Mouse (Mus musculus): ENCODE data around the gene Pbx1. TPM values are rescaled to one million over a fixed set of nuclear protein-coding genes. Genes with fewer than 3 reads are reported as not detected.

The Pbx1 gene
- polyA plus RNA-seq, 2 experiments: 26.5 to 48.2 TPM

DNA sequence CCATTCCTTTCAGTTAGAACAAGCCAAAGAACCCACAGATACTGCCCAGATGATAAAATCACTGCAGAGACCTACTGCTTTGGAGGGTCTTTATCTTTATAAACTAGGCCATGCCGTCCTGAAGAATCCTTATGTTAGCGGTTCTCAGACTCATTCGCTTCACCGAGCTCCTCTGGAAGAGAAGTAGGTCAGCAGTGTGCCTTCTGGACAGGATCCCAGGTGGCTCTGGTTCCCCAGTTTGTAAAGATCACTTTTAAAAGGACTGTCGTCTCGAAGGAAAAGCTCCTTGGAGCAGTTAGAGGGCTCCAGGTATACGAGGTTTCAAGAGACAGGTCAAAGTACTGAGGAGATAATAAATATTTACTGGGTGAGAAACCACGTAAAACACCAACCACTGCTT lies 23.1 kb upstream of the Pbx1 start:
- no peak for DNase-seq (ENCODE audit: low spot score)
- no peak overlapping the region for H3K4me2 ChIP-seq (replicated peaks; ENCODE audit: low read depth, low read length, severe bottlenecking)
- no peaks in the 10 kb centered on the region for H3K9me3 ChIP-seq (ENCODE audit: control insufficient read depth, low read length)
- H3K4me3 ChIP-seq (replicated peaks; ENCODE audit: low read length): no peak overlapping the region
- H3K36me3 ChIP-seq (ENCODE audit: control insufficient read depth, insufficient read depth, low read length): no peaks in the 10 kb centered on the region
- H3K4me1 ChIP-seq (ENCODE audit: control insufficient read depth, insufficient read depth, low read length): no peaks in the 10 kb centered on the region
- H3K27ac ChIP-seq (replicated peaks; ENCODE audit: low read depth, low read length): no peak overlapping the region
- H3K9ac ChIP-seq (ENCODE audit: low read depth, low read length, severe bottlenecking): no peak overlapping the region
- WGBS: 44% methylated on average over 8 of the region's 8 CpGs
- no peak for TF ChIP-seq POLR2A (IDR thresholded peaks at IDR 0.05; ENCODE audit: borderline replicate concordance, extremely low read depth, insufficient read depth, insufficient read length)
- ATAC-seq (ENCODE audit: low FRiP score, low read depth): no peak
- no peaks in the 10 kb centered on the region for H3K27me3 ChIP-seq (ENCODE audit: control insufficient read depth, insufficient read depth, low read length)

DNA sequence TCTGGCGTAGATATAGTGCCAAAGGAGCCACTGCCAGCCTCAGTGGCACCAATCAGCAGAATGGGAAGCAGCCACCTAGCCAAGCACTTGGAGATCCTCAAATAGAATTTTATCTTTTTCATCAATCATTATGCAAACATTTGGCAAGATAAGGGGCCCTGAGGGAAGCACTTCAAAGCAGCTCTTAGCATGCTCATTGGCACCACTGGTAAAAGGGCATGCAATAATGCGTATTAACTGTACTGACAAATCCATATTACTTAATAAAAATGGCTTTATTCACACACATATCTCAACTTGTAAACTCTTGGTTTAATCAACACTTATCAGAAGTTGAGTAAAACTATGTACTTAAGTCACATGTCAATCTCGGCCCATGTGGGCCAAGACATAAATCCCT lies 1.6 kb upstream of the Pbx1 start:
- DNase-seq (ENCODE audit: low spot score) (no peak), ATAC-seq (ENCODE audit: low FRiP score, low read depth) (no peak)
- H3K27ac ChIP-seq (replicated peaks; ENCODE audit: low read depth, low read length): no peak overlapping the region
- no peak overlapping the region for H3K4me3 ChIP-seq (replicated peaks; ENCODE audit: low read length)
- no peaks in the 10 kb centered on the region for H3K9me3 ChIP-seq (ENCODE audit: control insufficient read depth, low read length)
- H3K36me3 ChIP-seq (ENCODE audit: control insufficient read depth, insufficient read depth, low read length): no peaks in the 10 kb centered on the region
- WGBS: 90% methylated on average over 3 of the region's 3 CpGs
- TF ChIP-seq POLR2A (IDR thresholded peaks at IDR 0.05; ENCODE audit: borderline replicate concordance, extremely low read depth, insufficient read depth, insufficient read length): no peak
- H3K27me3 ChIP-seq (ENCODE audit: control insufficient read depth, insufficient read depth, low read length): no peaks in the 10 kb centered on the region
- no peaks in the 10 kb centered on the region; the same call in 1 of the 2 replicates for H3K4me1 ChIP-seq (ENCODE audit: control insufficient read depth, insufficient read depth, low read length)
- no peak overlapping the region for H3K9ac ChIP-seq (ENCODE audit: low read depth, low read length, severe bottlenecking)
- H3K4me2 ChIP-seq (replicated peaks; ENCODE audit: low read depth, low read length, severe bottlenecking): no peak overlapping the region

DNA sequence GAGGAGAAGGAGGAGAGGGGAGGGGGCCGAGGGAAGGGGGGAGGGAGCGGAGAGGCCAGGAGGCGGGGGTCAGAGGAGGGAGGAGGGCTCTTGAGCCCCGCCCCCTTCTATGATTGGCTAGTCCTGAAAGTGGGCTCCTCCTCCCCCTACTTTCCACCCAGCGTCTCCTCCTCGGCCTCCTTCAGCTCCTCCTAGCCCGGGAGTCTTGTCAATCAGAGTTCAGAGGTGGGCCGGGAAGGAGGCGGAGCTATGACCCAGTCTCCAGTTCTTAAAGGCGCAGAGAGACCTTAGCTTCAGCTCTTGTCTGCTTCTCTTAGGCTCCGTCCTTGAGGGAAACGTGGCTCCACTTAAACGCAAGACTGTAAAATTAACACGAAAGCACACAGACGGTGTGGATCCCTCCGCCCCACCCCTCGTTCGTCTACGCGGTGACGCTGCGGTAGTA lies 233 bp upstream of the Pbx1 start:
- H3K4me3 ChIP-seq (replicated peaks; ENCODE audit: low read length): peak overlapping the region; percentile 78
- no peaks in the 10 kb centered on the region for H3K9me3 ChIP-seq (ENCODE audit: control insufficient read depth, low read length)
- no peak for TF ChIP-seq POLR2A (IDR thresholded peaks at IDR 0.05; ENCODE audit: borderline replicate concordance, extremely low read depth, insufficient read depth, insufficient read length)
- no peaks in the 10 kb centered on the region for H3K36me3 ChIP-seq (ENCODE audit: control insufficient read depth, insufficient read depth, low read length)
- H3K4me2 ChIP-seq (replicated peaks; ENCODE audit: low read depth, low read length, severe bottlenecking): peak overlapping the region; percentile 57
- H3K9ac ChIP-seq (ENCODE audit: low read depth, low read length, severe bottlenecking): peak overlapping the region; percentile 56
- H3K4me1 ChIP-seq (ENCODE audit: control insufficient read depth, insufficient read depth, low read length): peaks cover 10% of the 10 kb centered on the region; the same call in 1 of the 2 replicates
- ATAC-seq (ENCODE audit: low FRiP score, low read depth) (peak; percentile 98), DNase-seq (ENCODE audit: low spot score) (peak; percentile 100)
- no peaks in the 10 kb centered on the region for H3K27me3 ChIP-seq (ENCODE audit: control insufficient read depth, insufficient read depth, low read length)
- WGBS: under 1% methylated on average over 21 of the region's 22 CpGs
- H3K27ac ChIP-seq (replicated peaks; ENCODE audit: low read depth, low read length): peak overlapping the region; percentile 65; the same call in 1 of the 2 replicates

DNA sequence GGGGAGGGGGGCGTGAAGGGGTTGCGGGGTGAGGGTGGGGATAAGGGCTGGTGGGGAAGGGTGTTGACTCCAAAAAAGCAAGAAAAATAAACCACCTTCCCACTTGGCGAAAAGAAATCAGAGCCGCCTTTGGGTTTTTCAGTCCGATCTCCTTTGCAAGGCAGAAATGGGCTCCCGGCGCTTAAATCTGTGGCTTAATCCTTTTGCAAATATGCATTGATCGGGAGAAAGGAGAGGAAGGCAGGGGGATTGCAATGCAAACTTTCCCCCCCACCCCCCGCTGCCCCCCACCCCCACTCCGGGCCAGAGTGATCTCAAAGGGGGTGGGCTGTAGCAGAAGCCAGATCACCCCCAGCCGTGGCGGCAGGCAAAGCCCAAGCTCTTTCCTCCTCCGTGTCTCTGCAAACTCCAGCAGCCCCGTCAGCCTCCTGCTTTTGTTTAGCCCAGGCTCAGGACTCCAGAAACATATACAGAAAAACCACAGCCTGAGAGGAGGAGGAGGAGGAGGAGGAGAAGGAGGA lies 299 bp downstream of the Pbx1 start:
- Histone ChIP-seq H3K36me3 (ENCODE audit: control insufficient read depth, insufficient read depth, low read length) (no peaks in the 10 kb centered on the region), H3K27me3 (ENCODE audit: control insufficient read depth, insufficient read depth, low read length) (0 out of 2 replicates have a peak, but pooled peaks cover 1% of the 10 kb centered on the region), H3K4me2 (replicated peaks; ENCODE audit: low read depth, low read length, severe bottlenecking) (peak overlapping the region; percentile 63), H3K27ac (replicated peaks; ENCODE audit: low read depth, low read length) (peak overlapping the region; percentile 97), H3K4me1 (ENCODE audit: control insufficient read depth, insufficient read depth, low read length) (peaks cover 14% of the 10 kb centered on the region; the same call in 1 of the 2 replicates), H3K4me3 (replicated peaks; ENCODE audit: low read length) (peak overlapping the region; percentile 78), H3K9ac (ENCODE audit: low read depth, low read length, severe bottlenecking) (peak overlapping the region; percentile 90), H3K9me3 (ENCODE audit: control insufficient read depth, low read length) (no peaks in the 10 kb centered on the region)
- DNase-seq (ENCODE audit: low spot score) (peak; percentile 54), ATAC-seq (ENCODE audit: low FRiP score, low read depth) (peak; percentile 88)
- WGBS: under 1% methylated on average over 10 of the region's 14 CpGs
- peak; percentile 81; the same call in 1 of the 2 replicates for TF ChIP-seq POLR2A (IDR thresholded peaks at IDR 0.05; ENCODE audit: borderline replicate concordance, extremely low read depth, insufficient read depth, insufficient read length)

DNA sequence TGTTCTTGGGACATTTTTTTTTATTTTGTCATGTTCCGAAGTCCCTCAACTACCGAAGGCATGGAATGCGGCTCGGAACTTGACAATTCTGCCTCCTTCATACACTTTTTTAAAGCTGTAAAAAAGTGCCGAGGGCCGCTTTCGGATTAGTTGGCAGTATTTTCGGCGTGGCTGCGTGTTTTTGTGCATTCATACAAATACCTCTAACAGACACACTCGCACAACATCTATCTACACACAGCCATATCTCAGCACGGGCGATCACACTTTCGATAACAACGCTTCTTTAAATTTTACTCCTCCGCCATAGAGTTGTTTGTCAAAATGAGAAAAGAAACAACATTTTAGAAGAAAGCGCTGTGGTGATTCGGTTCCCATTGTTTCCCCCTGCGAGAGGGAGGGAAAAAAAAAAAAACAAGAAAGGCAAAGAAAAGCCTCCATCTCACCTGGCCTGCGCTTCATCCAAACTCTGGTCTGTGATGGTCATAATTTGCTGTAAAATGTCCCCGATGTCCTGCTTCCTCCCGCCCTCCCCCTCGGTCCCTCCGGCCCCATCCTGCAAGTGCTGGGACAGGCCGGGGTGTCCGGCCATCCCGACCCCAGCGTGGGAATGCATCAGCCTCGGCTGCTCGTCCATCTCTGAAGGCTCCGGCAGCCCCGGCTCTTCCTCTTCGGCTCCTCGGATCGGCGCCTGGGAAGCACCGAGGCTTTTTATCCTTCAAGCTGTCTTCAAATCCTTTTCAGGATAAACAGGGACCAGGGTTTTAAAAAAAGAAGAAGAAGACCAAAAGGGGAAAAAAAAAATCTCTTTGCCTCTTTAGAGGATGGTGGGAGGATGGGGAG lies 981 bp downstream of the Pbx1 start:
- Histone ChIP-seq H3K4me1 (ENCODE audit: control insufficient read depth, insufficient read depth, low read length) (peaks cover 14% of the 10 kb centered on the region; the same call in 1 of the 2 replicates), H3K27ac (replicated peaks; ENCODE audit: low read depth, low read length) (peak overlapping the region; percentile 97), H3K27me3 (ENCODE audit: control insufficient read depth, insufficient read depth, low read length) (0 out of 2 replicates have a peak, but pooled peaks cover 3% of the 10 kb centered on the region), H3K9ac (ENCODE audit: low read depth, low read length, severe bottlenecking) (peak overlapping the region; percentile 90), H3K36me3 (ENCODE audit: control insufficient read depth, insufficient read depth, low read length) (no peaks in the 10 kb centered on the region), H3K4me3 (replicated peaks; ENCODE audit: low read length) (peak overlapping the region; percentile 78), H3K9me3 (ENCODE audit: control insufficient read depth, low read length) (no peaks in the 10 kb centered on the region), H3K4me2 (replicated peaks; ENCODE audit: low read depth, low read length, severe bottlenecking) (peak overlapping the region; percentile 63)
- no peak for TF ChIP-seq POLR2A (IDR thresholded peaks at IDR 0.05; ENCODE audit: borderline replicate concordance, extremely low read depth, insufficient read depth, insufficient read length)
- WGBS: under 1% methylated on average over 37 of the region's 37 CpGs
- ATAC-seq (ENCODE audit: low FRiP score, low read depth): no peak
- DNase-seq (ENCODE audit: low spot score): no peak
